Mouse (Mus musculus): ENCODE measurements around the gene Lig4. TPM values are rescaled to one million over a fixed set of nuclear protein-coding genes. Genes with fewer than 3 reads are reported as not detected.

The Lig4 gene
- polyA plus RNA-seq, 1 experiment from 2014 or later, result 5.0 TPM

GRCm38 (mm10) chr8:9934891-9935565, 42.5 kb downstream of the Lig4 start:
- Histone ChIP-seq H3K4me1 (ENCODE audit: insufficient read depth, low read length) (no peaks in the 10 kb centered on the region), H3K9me3 (ENCODE audit: low read length) (no peaks in the 10 kb centered on the region), H3K4me2 (replicated peaks; ENCODE audit: low read depth, low read length) (no peak overlapping the region), H3K27me3 (ENCODE audit: insufficient read depth, low read length) (no peaks in the 10 kb centered on the region), H3K9ac (replicated peaks; ENCODE audit: low read length) (no peak overlapping the region), H3K36me3 (ENCODE audit: insufficient read depth, low read length) (no peaks in the 10 kb centered on the region), H3K27ac (ENCODE audit: low read length) (no peak overlapping the region), H3K4me3 (ENCODE audit: low read length) (no peak overlapping the region)
- WGBS, result 31% methylated on average over 10 of the region's 10 CpGs
- no peak for ATAC-seq (ENCODE audit: low FRiP score, low TSS enrichment)

GRCm38 (mm10) chr8:9932711-9933110, 44.8 kb downstream of the Lig4 start:
- H3K27me3 ChIP-seq (ENCODE audit: insufficient read depth, low read length), result no peaks in the 10 kb centered on the region
- H3K27ac ChIP-seq (ENCODE audit: low read length), result no peak overlapping the region
- H3K4me1 ChIP-seq (ENCODE audit: insufficient read depth, low read length), result no peaks in the 10 kb centered on the region
- H3K36me3 ChIP-seq (ENCODE audit: insufficient read depth, low read length), result no peaks in the 10 kb centered on the region
- H3K9ac ChIP-seq (replicated peaks; ENCODE audit: low read length), result no peak overlapping the region
- H3K9me3 ChIP-seq (ENCODE audit: low read length), result no peaks in the 10 kb centered on the region
- no peak overlapping the region for H3K4me3 ChIP-seq (ENCODE audit: low read length)
- no peak overlapping the region for H3K4me2 ChIP-seq (replicated peaks; ENCODE audit: low read depth, low read length)
- no peak for ATAC-seq (ENCODE audit: low FRiP score, low TSS enrichment)

GRCm38 (mm10) chr8:9929746-9930445, 47.6 kb downstream of the Lig4 start:
- 83% methylated on average over 14 of the region's 14 CpGs for WGBS
- Histone ChIP-seq H3K27ac (ENCODE audit: low read length) (no peak overlapping the region), H3K9ac (replicated peaks; ENCODE audit: low read length) (no peak overlapping the region), H3K36me3 (ENCODE audit: insufficient read depth, low read length) (no peaks in the 10 kb centered on the region), H3K27me3 (ENCODE audit: insufficient read depth, low read length) (no peaks in the 10 kb centered on the region), H3K4me2 (replicated peaks; ENCODE audit: low read depth, low read length) (no peak overlapping the region), H3K4me1 (ENCODE audit: insufficient read depth, low read length) (no peaks in the 10 kb centered on the region), H3K4me3 (ENCODE audit: low read length) (no peak overlapping the region), H3K9me3 (ENCODE audit: low read length) (no peaks in the 10 kb centered on the region)
- ATAC-seq (ENCODE audit: low FRiP score, low TSS enrichment), result no peak

Other genes starting within 250 kb of the Lig4 start
- 0.27 and 0.67 TPM in 2 replicates for gene Fam155a, start 206.5 kb downstream of the Lig4 start, polyA plus RNA-seq (2015; fragmentation: Nextera tagmentation; extraction: Ambion mirVana)
- gene Gm10217, start 113.4 kb downstream of the Lig4 start, polyA plus RNA-seq (2015; fragmentation: Nextera tagmentation; extraction: Ambion mirVana), result not detected in 2 replicates
- 17.2 and 18.1 TPM in 2 replicates for gene Abhd13, start within 50 bp of the Lig4 start, polyA plus RNA-seq (2015; fragmentation: Nextera tagmentation; extraction: Ambion mirVana)
- gene Tnfsf13b, start 28.8 kb upstream of the Lig4 start, polyA plus RNA-seq (2015; fragmentation: Nextera tagmentation; extraction: Ambion mirVana), result 5.9 and 6.8 TPM in 2 replicates
- gene Myo16, start 176.2 kb upstream of the Lig4 start, polyA plus RNA-seq (2015; fragmentation: Nextera tagmentation; extraction: Ambion mirVana), result 0.18 and 0.25 TPM in 2 replicates